Mouse (Mus musculus) ES-Bruce4 (cell line): Measurements from ENCODE around the gene Tars2.

Experiments used
- CTCF ChIP-seq: IDR thresholded peaks from one replicate; pipeline ENCODE4 v1.8.1; 2011; ENCODE audit warnings: low read depth, low read length
- EP300 ChIP-seq: IDR thresholded peaks from 2 replicates; pipeline ENCODE4 v1.6.1; 2011; ENCODE audit warnings: low read depth, low read length; ENCODE audit not compliant: insufficient read depth

DNA sequence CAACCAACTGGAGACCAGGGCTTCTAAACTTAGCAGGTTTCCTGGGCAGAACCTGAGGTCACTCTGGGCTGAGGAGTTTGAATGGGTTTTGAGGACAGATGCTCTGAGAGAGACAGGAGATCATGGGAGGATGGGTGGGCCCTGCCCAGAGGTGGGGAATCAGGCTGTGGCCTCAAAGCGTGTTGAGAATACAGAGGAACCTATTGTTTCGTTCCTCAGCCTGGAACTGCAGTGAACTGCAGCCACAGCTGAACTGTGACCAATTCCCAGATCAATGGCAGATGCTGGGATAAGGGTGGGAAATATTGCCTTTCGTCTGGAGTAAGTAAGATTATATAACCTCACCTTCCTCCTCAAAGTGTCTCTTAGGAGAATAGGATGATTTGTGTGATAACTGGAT, 64.2 kb downstream of the Tars2 start:
- no peak for TF ChIP-seq CTCF
- no peak for TF ChIP-seq EP300
